Mouse (Mus musculus) gastrocnemius, adult 2 months (tissue): ENCODE measurements at regions not wholly inside any gene's neighbourhood (a gene's known extent, or its start where the extent isn't known, plus 50 kb on each side); places are given as distances from the start of the nearest gene placed in this dataset.
"Not testable (repeated sequence)": the region's sequence is repeated elsewhere in the genome, so short reads cannot be mapped to it uniquely, and the experiment has no call there.

Source experiments
- DNase-seq: peaks from one replicate; pipeline ENCODE4 v3.0.0; 2022
- H3K27ac ChIP-seq: fragments of 200-600 bp; 2 replicates; pipeline ENCODE4 v1.8.1; 2022; ENCODE audit warnings: mild to moderate bottlenecking
- H3K4me3 ChIP-seq: fragments of 200-600 bp; 2 replicates; pipeline ENCODE4 v1.8.1; 2022; ENCODE audit warnings: mild to moderate bottlenecking, moderate library complexity
- CTCF ChIP-seq: fragments of 200-600 bp; IDR thresholded peaks from 2 replicates; pipeline ENCODE4 v1.8.1; 2022; ENCODE audit warnings: antibody characterized with exemption, mild to moderate bottlenecking, moderate library complexity
- intact Hi-C: fragments of 180-260 bp; cut with DNase I; formaldehyde crosslinking; loops from one replicate; pipeline ENCODE4 v1.15.1; 2025

DNA sequence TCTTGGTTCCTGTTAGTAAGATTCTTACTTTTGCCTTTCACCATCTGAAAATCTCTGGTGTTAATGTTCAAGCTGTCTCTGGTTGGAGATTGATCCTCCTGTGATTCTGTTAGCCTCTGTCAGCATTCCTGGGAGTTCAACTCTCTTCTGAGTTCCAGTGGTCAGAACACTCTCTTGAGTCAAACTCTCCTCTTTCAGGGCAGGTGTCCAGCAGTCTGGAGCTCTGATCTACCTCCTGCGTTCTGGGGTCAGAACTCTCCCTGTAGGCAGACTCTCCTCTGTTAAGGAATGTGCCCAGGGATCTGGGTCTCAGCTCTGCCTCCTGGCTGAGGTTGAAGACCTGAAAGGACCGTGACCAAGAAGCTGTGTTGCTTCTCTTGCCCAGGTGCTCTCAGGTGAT lies 581.3 kb downstream of the H2al1n start:
- DNase-seq, H3K4me3 ChIP-seq, intact Hi-C loops, H3K27ac ChIP-seq: not testable (repeated sequence)

DNA sequence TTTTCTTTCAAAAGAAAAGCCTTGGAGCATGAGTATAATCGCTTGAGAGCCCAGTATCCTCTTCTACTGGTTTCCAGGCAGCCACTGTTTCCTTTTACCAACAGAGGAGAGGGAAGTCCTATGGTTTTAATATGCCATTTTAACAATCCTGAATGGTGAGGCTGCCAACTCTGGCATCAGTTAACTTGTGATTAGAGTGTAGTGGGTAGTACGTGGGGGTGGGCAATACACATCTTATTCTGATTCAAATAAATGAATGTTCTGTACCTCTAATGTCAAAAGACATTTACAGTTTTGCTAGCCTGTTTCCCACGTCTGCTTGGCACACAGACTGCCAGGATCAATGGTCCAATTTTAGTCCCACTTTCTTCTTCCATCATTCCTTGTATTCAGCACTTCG lies 624.9 kb downstream of the H2al1n start:
- Histone ChIP-seq H3K4me3 (no peak overlapping the region), H3K27ac (no peak overlapping the region)
- no peak for TF ChIP-seq CTCF
- intact Hi-C loops, result no loop called here
- DNase-seq, result no peak

DNA sequence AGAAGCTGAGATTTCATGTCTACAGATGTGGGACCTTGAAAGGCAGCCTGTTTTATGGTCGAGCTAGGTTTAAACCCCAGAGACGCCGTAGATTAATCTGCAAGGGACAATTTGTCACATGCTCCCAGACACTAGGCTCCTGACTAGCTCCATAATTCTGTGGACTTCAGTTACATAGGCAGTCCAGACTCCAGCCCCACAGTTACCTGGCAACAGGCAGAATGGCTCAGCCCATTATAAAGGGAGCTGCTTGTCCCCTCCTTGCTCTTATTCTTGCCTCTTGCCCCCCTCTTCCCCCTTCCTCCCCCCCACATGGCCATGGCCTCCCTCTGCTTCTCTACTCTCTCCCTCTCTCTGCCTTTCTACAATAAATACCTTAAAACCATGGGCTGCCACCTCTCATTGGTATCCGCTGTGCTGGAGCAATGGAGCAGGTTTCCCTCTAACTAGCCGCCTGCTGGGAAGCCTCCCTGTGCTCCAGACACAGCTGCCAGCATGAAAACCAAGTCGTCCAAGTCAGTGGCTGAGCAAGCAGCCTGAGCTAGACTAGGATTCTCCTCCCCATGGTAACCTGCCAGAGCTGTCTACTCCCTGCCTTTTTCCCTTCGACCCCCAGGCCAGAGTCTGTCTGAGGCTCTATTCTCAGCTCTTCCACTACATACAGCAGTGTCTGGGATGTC lies 628.9 kb downstream of the H2al1n start:
- peak overlapping the region; percentile 70 for H3K27ac ChIP-seq
- intact Hi-C loops, result no loop called here
- DNase-seq, result peak; percentile 43
- H3K4me3 ChIP-seq, result peak overlapping the region; percentile 47
- no peak for TF ChIP-seq CTCF

DNA sequence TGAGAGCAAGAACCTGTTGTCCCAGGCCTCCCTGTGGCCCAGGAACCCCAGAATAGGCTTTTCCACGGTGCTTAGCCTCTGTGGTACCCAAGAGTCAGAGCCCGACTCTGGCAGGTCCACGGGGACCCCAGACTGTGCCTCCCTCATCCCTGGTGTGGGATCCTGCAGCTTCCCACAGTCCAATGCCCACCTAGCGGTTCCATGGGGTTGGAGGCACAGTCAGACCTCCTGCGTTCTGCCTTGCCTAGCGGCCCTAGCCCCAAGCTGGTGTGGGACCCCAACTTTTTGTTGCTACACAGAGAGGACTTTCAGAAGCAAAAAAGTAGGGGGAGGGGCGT lies 629.4 kb downstream of the H2al1n start:
- no peak for DNase-seq
- Histone ChIP-seq H3K27ac (peak overlapping the region; percentile 70), H3K4me3 (no peak overlapping the region)
- intact Hi-C loops, result no loop called here
- TF ChIP-seq CTCF, result no peak

DNA sequence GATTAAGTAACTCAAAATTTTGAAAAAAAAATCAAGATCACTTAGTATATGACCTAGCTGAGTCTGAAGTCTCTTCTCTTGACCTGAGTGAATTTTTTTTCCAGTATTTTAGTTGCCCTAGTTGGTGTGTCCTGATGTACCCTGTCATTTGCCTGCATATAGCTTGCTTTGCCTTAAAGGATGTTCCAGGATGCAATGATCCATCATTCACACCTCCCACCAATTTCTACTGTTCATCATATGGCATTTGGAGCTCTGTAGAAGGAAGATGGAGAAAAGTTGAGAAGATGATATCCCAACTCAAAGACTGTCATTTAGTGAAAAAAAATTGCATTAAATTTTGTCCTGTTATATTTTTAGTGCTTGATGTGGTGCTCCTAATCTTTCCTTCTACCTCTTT lies 634.4 kb downstream of the H2al1n start:
- DNase-seq, result no peak
- H3K27ac ChIP-seq, result no peak overlapping the region
- intact Hi-C loops, result no loop called here
- H3K4me3 ChIP-seq, result no peak overlapping the region
- TF ChIP-seq CTCF, result no peak

DNA sequence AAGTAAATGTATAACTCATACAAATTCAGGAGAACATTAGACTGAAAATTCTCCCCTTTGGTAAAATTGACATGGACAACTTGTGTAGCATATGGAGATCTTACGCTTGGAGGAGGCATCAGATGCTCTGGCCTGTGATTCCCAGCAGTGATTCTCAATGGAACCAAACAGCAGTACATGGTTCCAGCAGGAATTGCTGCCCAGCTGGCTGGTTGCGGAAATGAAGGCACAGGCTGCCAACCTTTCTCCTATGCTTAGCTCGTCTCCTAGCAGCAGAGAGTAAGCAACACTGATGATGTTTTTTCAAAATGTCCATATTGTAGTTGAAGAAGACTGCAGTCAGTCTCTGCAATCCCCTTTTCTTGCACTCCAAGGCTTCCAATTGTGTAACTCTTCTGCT lies 673.7 kb downstream of the H2al1n start:
- no peak for TF ChIP-seq CTCF
- intact Hi-C loops, result no loop called here
- H3K4me3 ChIP-seq, result no peak overlapping the region
- H3K27ac ChIP-seq, result no peak overlapping the region
- DNase-seq, result peak; percentile 13
